Mouse (Mus musculus): ENCODE results near the gene Tmem120b. TPM values are rescaled to one million over a fixed set of nuclear protein-coding genes. Genes with fewer than 3 reads are reported as not detected.
A peak's percentile ranks its signal among the peaks of the same experiment; 100 is the strongest.

Gene Tmem120b
- polyA plus RNA-seq, 1 experiment from 2014 or later = 14.9 TPM

GRCm38 (mm10) chr5:123127031-123127430 lies 58.8 kb downstream of the Tmem120b start:
- H3K36me3 ChIP-seq (ENCODE audit: control insufficient read depth, insufficient read depth) = no peaks in the 10 kb centered on the region
- peaks cover 15% of the 10 kb centered on the region for H3K4me1 ChIP-seq (ENCODE audit: control insufficient read depth, insufficient read depth, low read length)
- no peak overlapping the region for H3K4me3 ChIP-seq (ENCODE audit: low read length)
- H3K9ac ChIP-seq (ENCODE audit: low read length) = no peak overlapping the region
- ATAC-seq (replicated peaks; ENCODE audit: extremely low read depth, insufficient read depth, low FRiP score) = no peak
- H3K4me2 ChIP-seq (ENCODE audit: low read depth, low read length) = no peak overlapping the region
- no peaks in the 10 kb centered on the region for H3K9me3 ChIP-seq (replicated peaks; ENCODE audit: control insufficient read depth, low read length)
- H3K27ac ChIP-seq (ENCODE audit: low read length) = no peak overlapping the region
- 70% methylated on average over 6 of the region's 6 CpGs for WGBS
- no peaks in the 10 kb centered on the region for H3K27me3 ChIP-seq (ENCODE audit: control insufficient read depth, insufficient read depth, low read length)

- Histone ChIP-seq H3K4me3 (ENCODE audit: low read length) (no peak overlapping the region), H3K27me3 (ENCODE audit: control insufficient read depth, insufficient read depth, low read length) (no peaks in the 10 kb centered on the region), H3K4me1 (ENCODE audit: control insufficient read depth, insufficient read depth, low read length) (peaks cover 29% of the 10 kb centered on the region), H3K27ac (ENCODE audit: low read length) (peak overlapping the region; percentile 52), H3K4me2 (ENCODE audit: low read depth, low read length) (no peak overlapping the region), H3K36me3 (ENCODE audit: control insufficient read depth, insufficient read depth) (no peaks in the 10 kb centered on the region), H3K9me3 (replicated peaks; ENCODE audit: control insufficient read depth, low read length) (no peaks in the 10 kb centered on the region), H3K9ac (ENCODE audit: low read length) (no peak overlapping the region)
- 51% methylated on average over 10 of the region's 10 CpGs for WGBS
- no peak for ATAC-seq (replicated peaks; ENCODE audit: extremely low read depth, insufficient read depth, low FRiP score)
Observed at GRCm38 (mm10) chr5:123128426-123129169, 60.4 kb downstream of the Tmem120b start.

DNA sequence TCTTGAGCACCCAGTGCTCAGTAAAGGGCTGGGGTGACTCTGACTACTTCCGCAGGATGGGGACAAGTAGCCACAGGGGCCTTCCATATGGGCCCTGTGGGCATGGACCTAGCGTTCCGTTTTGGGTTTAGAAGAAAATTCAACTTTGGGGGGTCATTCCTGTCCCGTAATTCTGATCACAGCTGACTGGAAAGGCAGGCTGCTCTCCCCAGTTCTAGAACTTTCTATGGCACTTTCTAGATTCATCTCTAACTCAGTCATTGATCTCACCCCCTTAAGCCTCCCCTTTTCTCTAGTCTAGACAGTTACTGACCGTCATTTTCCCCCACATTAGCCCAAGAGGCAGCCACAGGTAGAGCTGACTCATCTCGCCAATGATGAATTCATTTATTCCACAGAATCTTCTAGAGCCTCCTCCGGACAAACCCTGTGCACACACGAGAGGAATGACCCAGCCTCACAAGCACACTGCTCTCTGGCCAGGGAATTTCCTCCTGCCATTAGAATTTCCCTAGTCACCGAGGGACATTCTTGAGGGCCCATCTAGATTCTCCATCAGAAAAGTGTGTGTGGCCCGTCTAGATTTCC lies 61.0 kb downstream of the Tmem120b start:
- no peak for ATAC-seq (replicated peaks; ENCODE audit: extremely low read depth, insufficient read depth, low FRiP score)
- Histone ChIP-seq H3K9ac (ENCODE audit: low read length) (no peak overlapping the region), H3K4me2 (ENCODE audit: low read depth, low read length) (no peak overlapping the region), H3K27me3 (ENCODE audit: control insufficient read depth, insufficient read depth, low read length) (no peaks in the 10 kb centered on the region), H3K4me1 (ENCODE audit: control insufficient read depth, insufficient read depth, low read length) (peaks cover 36% of the 10 kb centered on the region), H3K27ac (ENCODE audit: low read length) (no peak overlapping the region), H3K4me3 (ENCODE audit: low read length) (no peak overlapping the region), H3K36me3 (ENCODE audit: control insufficient read depth, insufficient read depth) (0 out of 2 replicates have a peak, but pooled peaks cover 3% of the 10 kb centered on the region), H3K9me3 (replicated peaks; ENCODE audit: control insufficient read depth, low read length) (no peaks in the 10 kb centered on the region)
- WGBS = 79% methylated on average over 10 of the region's 10 CpGs

- H3K9ac ChIP-seq (ENCODE audit: low read length) = no peak overlapping the region
- peaks cover 45% of the 10 kb centered on the region for H3K4me1 ChIP-seq (ENCODE audit: control insufficient read depth, insufficient read depth, low read length)
- ATAC-seq (replicated peaks; ENCODE audit: extremely low read depth, insufficient read depth, low FRiP score) = no peak
- 0 out of 2 replicates have a peak, but pooled peaks cover 3% of the 10 kb centered on the region for H3K36me3 ChIP-seq (ENCODE audit: control insufficient read depth, insufficient read depth)
- 86% methylated on average over 9 of the region's 9 CpGs for WGBS
- no peak overlapping the region for H3K27ac ChIP-seq (ENCODE audit: low read length)
- H3K9me3 ChIP-seq (replicated peaks; ENCODE audit: control insufficient read depth, low read length) = no peaks in the 10 kb centered on the region
- H3K4me2 ChIP-seq (ENCODE audit: low read depth, low read length) = no peak overlapping the region
- H3K4me3 ChIP-seq (ENCODE audit: low read length) = no peak overlapping the region
- no peaks in the 10 kb centered on the region for H3K27me3 ChIP-seq (ENCODE audit: control insufficient read depth, insufficient read depth, low read length)
Observed at GRCm38 (mm10) chr5:123130030-123130813, 62.0 kb downstream of the Tmem120b start.

DNA sequence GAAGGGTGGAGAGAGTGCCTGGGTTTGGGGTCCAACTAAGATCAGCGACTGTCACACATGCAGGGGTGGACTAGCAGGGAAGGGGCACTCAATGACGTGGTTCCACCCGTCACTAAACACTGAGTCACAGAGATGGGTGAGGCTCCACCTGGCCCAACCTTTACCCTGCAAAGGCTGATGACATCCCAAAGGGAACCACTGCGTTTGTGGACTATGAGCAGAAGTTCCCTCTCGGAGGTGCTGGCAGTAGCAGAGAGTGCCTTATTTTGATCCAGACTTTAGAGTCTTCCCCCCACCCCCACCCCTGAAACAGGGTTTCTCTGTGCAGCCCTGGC lies 62.6 kb downstream of the Tmem120b start:
- 77% methylated on average over 5 of the region's 5 CpGs for WGBS
- no peak overlapping the region for H3K9ac ChIP-seq (ENCODE audit: low read length)
- H3K36me3 ChIP-seq (ENCODE audit: control insufficient read depth, insufficient read depth) = 0 out of 2 replicates have a peak, but pooled peaks cover 3% of the 10 kb centered on the region
- no peak for ATAC-seq (replicated peaks; ENCODE audit: extremely low read depth, insufficient read depth, low FRiP score)
- no peak overlapping the region for H3K27ac ChIP-seq (ENCODE audit: low read length)
- H3K4me3 ChIP-seq (ENCODE audit: low read length) = no peak overlapping the region
- no peak overlapping the region for H3K4me2 ChIP-seq (ENCODE audit: low read depth, low read length)
- H3K4me1 ChIP-seq (ENCODE audit: control insufficient read depth, insufficient read depth, low read length) = peaks cover 50% of the 10 kb centered on the region
- H3K27me3 ChIP-seq (ENCODE audit: control insufficient read depth, insufficient read depth, low read length) = no peaks in the 10 kb centered on the region
- H3K9me3 ChIP-seq (replicated peaks; ENCODE audit: control insufficient read depth, low read length) = no peaks in the 10 kb centered on the region

- peak within 1 kb of the TSS; percentile 98 for H3K4me2 ChIP-seq (ENCODE audit: low read depth, low read length)
- H3K9me3 ChIP-seq (replicated peaks; ENCODE audit: control insufficient read depth, low read length) = no peaks in the 10 kb centered on the region
- peak within 1 kb of the TSS; percentile 54 for H3K4me3 ChIP-seq (ENCODE audit: low read length)
- whole genome bisulfite sequencing = 2% methylated on average over 44 of the region's 44 CpGs
- H3K27ac ChIP-seq (ENCODE audit: low read length) = peak within 1 kb of the TSS; percentile 100
- 0 out of 2 replicates have a peak, but pooled peaks cover 3% of the 10 kb centered on the region for H3K36me3 ChIP-seq (ENCODE audit: control insufficient read depth, insufficient read depth)
- no peaks in the 10 kb centered on the region for H3K27me3 ChIP-seq (ENCODE audit: control insufficient read depth, insufficient read depth, low read length)
- peaks cover 59% of the 10 kb centered on the region for H3K4me1 ChIP-seq (ENCODE audit: control insufficient read depth, insufficient read depth, low read length)
- no peak for ATAC-seq (replicated peaks; ENCODE audit: extremely low read depth, insufficient read depth, low FRiP score)
- H3K9ac ChIP-seq (ENCODE audit: low read length) = peak within 1 kb of the TSS; percentile 72
Observed at GRCm38 (mm10) chr5:123132308-123133071, 64.3 kb downstream of the Tmem120b start, which contains the start of gene Rhof. TSS of gene Rhof (minus strand) at chr5:123132692.

- peak overlapping the region; percentile 100 for H3K27ac ChIP-seq (ENCODE audit: low read length)
Observed at GRCm38 (mm10) chr5:123133083-123133783, 65.0 kb downstream of the Tmem120b start.

DNA sequence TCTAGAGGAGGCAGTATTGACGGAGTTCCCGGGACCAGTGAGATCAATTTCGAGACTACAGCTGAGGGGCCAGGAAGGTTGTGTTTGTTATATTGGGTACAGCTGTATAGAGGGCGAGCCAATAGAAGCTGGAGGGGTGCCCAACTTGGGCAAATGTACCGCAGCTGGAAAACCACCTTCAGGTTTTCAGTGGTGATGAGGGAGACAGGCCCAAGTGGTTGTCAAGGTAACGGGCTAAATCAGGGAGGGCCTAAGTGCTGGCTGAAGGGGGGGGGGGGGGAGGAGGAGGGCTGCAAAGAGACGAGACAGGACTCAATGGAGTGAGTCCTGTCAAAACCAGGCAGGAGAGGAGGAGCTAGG lies 65.5 kb downstream of the Tmem120b start:
- no peak for ATAC-seq (replicated peaks; ENCODE audit: extremely low read depth, insufficient read depth, low FRiP score)
- H3K4me3 ChIP-seq (ENCODE audit: low read length) = peak overlapping the region; percentile 20; the same call in 1 of the 2 replicates

More at GRCm38 (mm10) chr5:123133083-123133783, 65.0 kb downstream of the Tmem120b start:
- H3K4me3 ChIP-seq (ENCODE audit: low read length) = peak overlapping the region; percentile 20; the same call in 1 of the 2 replicates
- ATAC-seq (replicated peaks; ENCODE audit: extremely low read depth, insufficient read depth, low FRiP score) = no peak
- no peaks in the 10 kb centered on the region for H3K27me3 ChIP-seq (ENCODE audit: control insufficient read depth, insufficient read depth, low read length)
- 20% methylated on average over 18 of the region's 18 CpGs for WGBS
- no peaks in the 10 kb centered on the region for H3K9me3 ChIP-seq (replicated peaks; ENCODE audit: control insufficient read depth, low read length)
- H3K4me1 ChIP-seq (ENCODE audit: control insufficient read depth, insufficient read depth, low read length) = peaks cover 66% of the 10 kb centered on the region
- H3K36me3 ChIP-seq (ENCODE audit: control insufficient read depth, insufficient read depth) = 0 out of 2 replicates have a peak, but pooled peaks cover 3% of the 10 kb centered on the region
- H3K4me2 ChIP-seq (ENCODE audit: low read depth, low read length) = peak overlapping the region; percentile 98
- H3K9ac ChIP-seq (ENCODE audit: low read length) = peak overlapping the region; percentile 72; the same call in 1 of the 2 replicates

More for the DNA sequence above, 65.5 kb downstream of the Tmem120b start:
- peak overlapping the region; percentile 100 for H3K27ac ChIP-seq (ENCODE audit: low read length)
- 26% methylated on average over 7 of the region's 7 CpGs for WGBS
- no peaks in the 10 kb centered on the region for H3K27me3 ChIP-seq (ENCODE audit: control insufficient read depth, insufficient read depth, low read length)
- peaks cover 68% of the 10 kb centered on the region for H3K4me1 ChIP-seq (ENCODE audit: control insufficient read depth, insufficient read depth, low read length)
- 0 out of 2 replicates have a peak, but pooled peaks cover 3% of the 10 kb centered on the region for H3K36me3 ChIP-seq (ENCODE audit: control insufficient read depth, insufficient read depth)
- H3K4me2 ChIP-seq (ENCODE audit: low read depth, low read length) = peak overlapping the region; percentile 98
- H3K9ac ChIP-seq (ENCODE audit: low read length) = peak overlapping the region; percentile 72; the same call in 1 of the 2 replicates
- no peaks in the 10 kb centered on the region for H3K9me3 ChIP-seq (replicated peaks; ENCODE audit: control insufficient read depth, low read length)

All from heart, embryonic 16.5 days (tissue).